Mouse (Mus musculus) left cerebral cortex, postnatal 25 days (tissue): Measurements from ENCODE around the gene Obox5. TPM values are rescaled to one million over a fixed set of nuclear protein-coding genes. Genes with fewer than 3 reads are reported as not detected.
"Not testable (repeated sequence)": the region's sequence is repeated elsewhere in the genome, so short reads cannot be mapped to it uniquely, and the experiment has no call there.

Experiments used
- DNase-seq, 2 experiments: peaks; one replicate each; pipeline ENCODE4 v3.0.0; 2022; ENCODE audit warnings: low spot score in 2 of 2, mixed read lengths in 1 of 2
- intact Hi-C: fragments of 180-260 bp; cut with DNase I; formaldehyde crosslinking; loops from one replicate; pipeline ENCODE4 v1.15.1; 2025
- total RNA-seq, 2 experiments: library from RNA; stranded (reverse); gene quantifications; 2 replicates each; pipeline ENCODE4 v1.2.3; 2021

Gene Obox5
- total RNA-seq = not detected

- intact Hi-C loops = not testable (repeated sequence)
Observed at GRCm38 (mm10) chr7:15749831-15750230, at the start of gene Obox5. Gene Obox5, plus strand, starts transcription at chr7:15750131.

GRCm38 (mm10) chr7:15749296-15749695 is 635 bp upstream of the Obox5 start:
- DNase-seq, intact Hi-C loops: not testable (repeated sequence)

More at GRCm38 (mm10) chr7:15749831-15750230, at the start of gene Obox5:
- not testable (repeated sequence) for DNase-seq

Other genes starting within 250 kb of the Obox5 start
- gene Obox3, start 110.2 kb upstream of the Obox5 start, total RNA-seq = not detected
- gene Obox6, start 89.5 kb downstream of the Obox5 start, total RNA-seq = not detected
- not detected for gene Crx, start 129.8 kb downstream of the Obox5 start, total RNA-seq
- not detected for gene Crxos, start 132.5 kb downstream of the Obox5 start, total RNA-seq
- gene Selenow, start 172.3 kb downstream of the Obox5 start, total RNA-seq = 1,000 to 10,000 TPM; 1,337 to 1,417 TPM
- 100 to 1,000 TPM in 1 of 2 experiments, 10 to 100 TPM in 1; 98.5 to 104 TPM for gene Nop53, start 195.9 kb downstream of the Obox5 start, total RNA-seq
- gene Ehd2, start 217.4 kb downstream of the Obox5 start, total RNA-seq = 1 to 10 TPM; 4.7 to 8.4 TPM